Mouse (Mus musculus): ENCODE measurements around the gene Fzd4.

- no peak for TF ChIP-seq USF1 (IDR thresholded peaks at IDR 0.05; ENCODE audit: low read depth)
- no peak for TF ChIP-seq CTCF (IDR thresholded peaks at IDR 0.05; ENCODE audit: control insufficient read depth, insufficient read depth, insufficient read length)
- no peak for TF ChIP-seq MAX (IDR thresholded peaks at IDR 0.05)
- no peak for TF ChIP-seq CEBPB (IDR thresholded peaks at IDR 0.05; ENCODE audit: low read depth)
- TF ChIP-seq MYOD1 (IDR thresholded peaks at IDR 0.05; ENCODE audit: control insufficient read depth, insufficient read length, low read depth) = no peak
Measured at GRCm38 (mm10) chr7:89418127-89418653, 14.0 kb downstream of the Fzd4 start.
